Mouse (Mus musculus) kidney, embryonic 15.5 days (tissue): ENCODE data around the gene Fcho1. TPM values are rescaled to one million over a fixed set of nuclear protein-coding genes. Genes with fewer than 3 reads are reported as not detected.
A peak's percentile ranks its signal among the peaks of the same experiment; 100 is the strongest.
"Not testable (repeated sequence)": the region's sequence is repeated elsewhere in the genome, so short reads cannot be mapped to it uniquely, and the experiment has no call there.

Source experiments
- ATAC-seq: fragments of 200-750 bp; cut with Nextera tagmentation; replicated peaks from 2 replicates; pipeline ENCODE4 v1.8.0; 2017; ENCODE audit warnings: moderate TSS enrichment; ENCODE audit not compliant: low FRiP score
- H3K27ac ChIP-seq: fragments of 300-500 bp; sonication (generic); 2 replicates; pipeline ENCODE4 v1.5.1; 2015; ENCODE audit warnings: mild to moderate bottlenecking, inconsistent platforms
- H3K27me3 ChIP-seq: fragments of 300-500 bp; sonication (generic); 2 replicates; pipeline ENCODE4 v1.6.1; 2015; ENCODE audit warnings: inconsistent platforms
- H3K36me3 ChIP-seq: fragments of 300-500 bp; sonication (generic); 2 replicates; pipeline ENCODE4 v1.6.1; 2015; ENCODE audit warnings: inconsistent platforms
- H3K4me1 ChIP-seq: fragments of 300-500 bp; sonication (generic); 2 replicates; pipeline ENCODE4 v1.6.1; 2015; ENCODE audit warnings: inconsistent platforms
- H3K4me2 ChIP-seq: fragments of 300-500 bp; sonication (generic); 2 replicates; pipeline ENCODE4 v1.6.1; 2015; ENCODE audit warnings: moderate library complexity, mild to moderate bottlenecking, inconsistent platforms
- H3K4me3 ChIP-seq: fragments of 300-500 bp; sonication (generic); replicated peaks from 2 replicates; pipeline ENCODE4 v1.5.1; 2015; ENCODE audit warnings: mild to moderate bottlenecking, inconsistent platforms
- H3K9ac ChIP-seq: fragments of 300-500 bp; sonication (generic); 2 replicates; pipeline ENCODE4 v1.6.1; 2015; ENCODE audit warnings: mild to moderate bottlenecking, inconsistent platforms
- H3K9me3 ChIP-seq: fragments of 300-500 bp; sonication (generic); replicated peaks from 2 replicates; pipeline ENCODE4 v1.6.1; 2016; ENCODE audit warnings: inconsistent platforms
- WGBS: fragments of 180-500 bp; shearing (Covaris S2); methylation state at CpG from one replicate; pipeline ENCODE4 v1.1.7; 2015; ENCODE audit warnings: mixed read lengths; 5-methylcytosine and 5-hydroxymethylcytosine counted together
- polyA plus RNA-seq: library from polyadenylated mRNA; unstranded; fragments of >200 nt; fragmentation: Nextera tagmentation; extraction: Ambion mirVana; gene quantifications from 2 replicates; pipeline ENCODE4 v1.2.1, GENCODE M21; 2015

The Fcho1 gene
- polyA plus RNA-seq, 1 experiment from 2014 or later = 6.5 TPM

DNA sequence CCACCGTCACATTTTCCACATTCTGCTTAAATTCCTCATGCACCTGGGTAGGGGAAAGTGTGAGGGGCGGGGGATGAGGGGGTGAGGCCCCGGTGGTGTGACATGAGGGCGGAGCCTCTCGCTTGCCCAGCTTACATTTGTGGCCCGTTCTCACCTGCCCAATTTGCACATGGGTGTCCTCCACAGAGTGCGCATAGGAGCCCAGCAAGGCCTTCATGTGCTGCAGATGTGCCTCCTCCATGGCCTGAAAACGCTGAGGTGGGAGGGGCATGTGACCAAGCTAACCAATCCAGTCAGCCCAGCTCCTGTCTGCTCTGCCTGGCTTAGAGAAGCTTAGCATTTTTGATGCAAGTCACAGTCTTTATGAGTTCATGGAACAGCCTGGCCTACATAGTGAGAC is 10.0 kb downstream of the Fcho1 start:
- ATAC-seq = no peak

DNA sequence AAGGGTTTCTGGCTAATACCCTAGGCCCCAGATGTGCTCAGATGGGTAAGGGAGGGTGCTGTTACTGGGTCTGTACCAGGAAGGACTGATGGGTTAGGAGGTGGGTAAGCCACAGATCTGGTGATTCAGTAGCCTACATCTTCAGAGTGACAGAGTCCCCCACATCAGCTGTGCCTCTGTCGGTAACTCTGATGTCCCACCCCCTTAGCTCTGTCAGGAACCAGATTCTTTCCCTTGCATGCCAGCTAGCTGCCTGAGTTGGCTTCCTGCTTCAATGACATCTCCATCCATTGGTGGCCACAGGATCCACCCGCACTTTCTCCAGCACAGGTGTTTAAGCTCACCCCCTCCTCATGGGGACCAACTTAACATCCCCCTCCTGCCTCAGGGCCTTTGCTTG is 13.9 kb downstream of the Fcho1 start:
- Histone ChIP-seq H3K4me1 (peaks cover 11% of the 10 kb centered on the region), H3K4me3 (no peak overlapping the region), H3K9me3 (no peaks in the 10 kb centered on the region), H3K9ac (no peak overlapping the region), H3K4me2 (no peak overlapping the region), H3K36me3 (no peaks in the 10 kb centered on the region), H3K27me3 (peaks cover 36% of the 10 kb centered on the region), H3K27ac (no peak overlapping the region)
- WGBS = 80% methylated on average over 2 of the region's 2 CpGs
- ATAC-seq = no peak

More for the DNA sequence above, 10.0 kb downstream of the Fcho1 start:
- peaks cover 6% of the 10 kb centered on the region; the same call in 1 of the 2 replicates for H3K4me1 ChIP-seq
- no peak overlapping the region for H3K4me2 ChIP-seq
- WGBS = 45% methylated on average over 8 of the region's 8 CpGs
- H3K4me3 ChIP-seq = no peak overlapping the region
- no peaks in the 10 kb centered on the region for H3K27me3 ChIP-seq
- H3K27ac ChIP-seq = no peak overlapping the region
- H3K36me3 ChIP-seq = no peaks in the 10 kb centered on the region
- no peaks in the 10 kb centered on the region for H3K9me3 ChIP-seq
- H3K9ac ChIP-seq = no peak overlapping the region

DNA sequence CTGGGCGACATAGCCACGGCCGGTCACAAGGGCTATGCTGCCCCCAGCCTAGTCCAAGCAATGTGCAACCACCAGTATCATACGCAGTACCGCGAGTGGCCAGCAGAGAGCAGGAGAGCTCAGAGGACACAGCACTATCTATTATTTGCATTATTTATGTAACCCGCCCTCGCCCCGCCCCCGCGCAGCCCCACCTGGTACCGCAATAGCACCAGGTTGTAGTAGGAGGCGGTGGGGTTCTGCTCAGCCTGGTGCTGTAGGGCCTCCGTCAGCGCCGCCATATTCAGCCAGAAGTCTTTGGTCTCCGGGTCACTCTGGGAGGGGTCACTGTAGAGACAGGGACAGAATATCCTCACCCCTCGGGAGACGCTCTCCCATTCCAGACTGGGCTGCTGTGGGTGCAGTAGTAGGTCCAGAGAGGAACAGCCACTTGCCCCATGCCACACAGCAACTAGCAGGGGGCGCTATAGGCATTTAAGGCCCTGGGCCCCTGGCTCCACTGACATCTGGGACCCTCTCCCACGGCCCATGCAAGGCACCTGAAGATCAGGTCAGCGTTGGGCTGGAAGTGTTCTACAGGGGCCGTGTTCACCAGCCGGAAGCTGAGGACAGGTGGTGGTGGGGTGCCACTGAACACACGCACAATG is 15.6 kb downstream of the Fcho1 start:
- Histone ChIP-seq H3K9me3 (no peaks in the 10 kb centered on the region), H3K4me3 (peak overlapping the region; percentile 25), H3K27me3 (peaks cover 44% of the 10 kb centered on the region), H3K27ac (no peak overlapping the region), H3K9ac (no peak overlapping the region), H3K36me3 (no peaks in the 10 kb centered on the region), H3K4me2 (peak overlapping the region; percentile 56), H3K4me1 (peaks cover 11% of the 10 kb centered on the region)
- ATAC-seq = peak; percentile 55
- WGBS = 21% methylated on average over 25 of the region's 25 CpGs

DNA sequence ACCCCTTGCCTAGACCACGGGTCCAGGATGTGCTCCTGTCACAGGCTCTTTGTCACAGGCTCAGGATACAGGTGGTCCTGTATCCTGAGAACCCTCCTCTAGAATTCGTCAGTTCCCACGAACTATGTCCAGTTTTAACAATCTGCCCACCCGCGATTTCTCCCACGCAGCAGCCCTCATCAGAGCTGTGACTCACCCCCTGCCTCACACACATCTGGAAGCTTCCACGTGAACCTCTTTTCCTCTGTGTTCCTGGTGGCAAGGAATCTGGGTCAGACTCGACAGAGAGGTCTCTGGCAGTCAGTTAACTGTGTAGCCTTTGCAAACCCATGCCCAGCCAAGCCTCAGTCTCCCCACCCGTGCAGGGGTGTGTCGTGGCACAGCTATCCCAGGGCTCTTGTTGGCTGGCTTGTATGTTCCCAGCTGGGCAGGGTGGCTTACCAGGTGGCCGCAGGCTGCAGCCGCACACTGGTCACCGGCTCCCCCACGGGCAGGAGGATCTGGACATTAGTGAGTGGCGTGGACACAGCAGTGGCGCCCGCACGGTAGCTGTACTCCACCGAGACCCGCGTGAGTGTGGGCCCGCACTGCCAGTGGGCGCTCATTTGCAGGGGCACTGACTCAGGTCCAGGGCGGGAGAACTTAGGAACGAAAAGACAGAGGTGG is 16.2 kb downstream of the Fcho1 start:
- no peak overlapping the region for H3K27ac ChIP-seq
- ATAC-seq = peak; percentile 43
- 38% methylated on average over 25 of the region's 25 CpGs for WGBS
- H3K27me3 ChIP-seq = peaks cover 50% of the 10 kb centered on the region
- no peaks in the 10 kb centered on the region for H3K36me3 ChIP-seq
- peaks cover 11% of the 10 kb centered on the region for H3K4me1 ChIP-seq
- H3K4me3 ChIP-seq = peak overlapping the region; percentile 25; the same call in 1 of the 2 replicates
- H3K4me2 ChIP-seq = peak overlapping the region; percentile 56
- H3K9me3 ChIP-seq = no peaks in the 10 kb centered on the region
- no peak overlapping the region for H3K9ac ChIP-seq

DNA sequence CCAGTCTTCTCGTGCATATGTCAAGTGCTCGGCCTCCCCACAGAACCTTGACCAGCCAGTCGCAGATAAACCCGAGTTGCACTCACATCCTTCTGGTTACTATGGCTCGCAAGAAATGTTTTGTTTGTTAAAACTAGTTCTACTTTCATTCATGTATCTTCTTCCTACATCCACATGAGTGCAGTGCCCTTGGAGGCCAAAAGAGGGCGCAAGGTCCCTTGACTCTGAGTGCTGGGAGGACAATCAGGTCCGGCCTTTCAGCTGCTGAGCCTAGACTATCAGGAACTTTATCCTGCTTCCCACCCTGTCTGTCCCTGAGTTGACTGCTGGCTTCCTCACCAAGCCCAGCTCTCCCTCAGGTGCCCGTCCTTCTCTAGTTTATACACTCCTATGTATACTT is 17.6 kb downstream of the Fcho1 start:
- Histone ChIP-seq H3K36me3 (no peaks in the 10 kb centered on the region), H3K9ac (no peak overlapping the region), H3K4me2 (no peak overlapping the region), H3K9me3 (no peaks in the 10 kb centered on the region), H3K27ac (no peak overlapping the region), H3K27me3 (peaks cover 64% of the 10 kb centered on the region), H3K4me1 (peaks cover 11% of the 10 kb centered on the region), H3K4me3 (no peak overlapping the region)
- ATAC-seq = no peak
- WGBS = 39% methylated on average over 8 of the region's 8 CpGs

DNA sequence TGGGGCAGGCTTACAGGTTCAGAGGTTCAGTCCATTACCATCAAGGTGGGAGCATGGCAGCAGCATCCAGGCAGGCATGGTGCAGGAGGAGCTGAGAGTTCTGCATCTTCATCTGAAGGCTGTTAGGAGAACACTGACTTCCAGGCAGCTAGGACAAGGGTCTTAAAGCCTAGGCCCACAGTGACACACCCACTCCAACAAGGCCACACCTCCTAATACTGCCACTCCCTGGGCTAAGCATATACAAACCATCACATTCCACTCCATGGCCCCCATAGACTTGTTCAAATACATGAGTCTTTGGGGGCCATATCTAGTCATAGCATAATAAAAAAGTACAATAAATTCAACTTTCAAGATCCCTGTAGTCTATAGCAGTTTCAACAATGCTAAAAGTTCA is 22.1 kb downstream of the Fcho1 start:
- ATAC-seq, H3K27ac ChIP-seq, H3K4me2 ChIP-seq, H3K36me3 ChIP-seq, H3K9ac ChIP-seq, H3K9me3 ChIP-seq, H3K4me3 ChIP-seq: not testable (repeated sequence)
- Histone ChIP-seq H3K27me3 (peaks cover 87% of the 10 kb centered on the region), H3K4me1 (peaks cover 26% of the 10 kb centered on the region)

DNA sequence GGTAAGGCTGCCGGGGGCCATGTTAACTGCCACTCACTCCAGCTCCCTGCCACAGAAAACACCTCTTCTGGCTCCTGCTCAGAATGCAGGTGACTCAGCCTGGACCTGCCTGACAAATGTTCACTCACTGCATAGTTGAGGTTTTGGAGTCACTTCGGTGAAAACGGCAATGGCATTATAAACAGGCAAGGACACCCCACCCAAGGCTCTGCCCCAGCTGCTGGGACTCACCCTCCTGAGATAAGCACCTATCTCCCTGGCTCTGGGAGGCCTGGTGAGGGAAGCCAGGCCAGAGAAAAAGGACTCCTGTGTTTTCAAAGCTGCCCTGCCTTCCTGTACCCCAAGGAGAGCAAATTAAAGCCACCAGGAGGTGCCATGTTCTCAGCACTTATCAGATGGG is 22.6 kb downstream of the Fcho1 start:
- no peaks in the 10 kb centered on the region for H3K36me3 ChIP-seq
- peaks cover 26% of the 10 kb centered on the region for H3K4me1 ChIP-seq
- no peaks in the 10 kb centered on the region for H3K9me3 ChIP-seq
- no peak overlapping the region for H3K4me2 ChIP-seq
- H3K9ac ChIP-seq = no peak overlapping the region
- peaks cover 85% of the 10 kb centered on the region for H3K27me3 ChIP-seq
- no peak overlapping the region for H3K4me3 ChIP-seq
- WGBS = 69% methylated on average over 3 of the region's 3 CpGs
- no peak overlapping the region for H3K27ac ChIP-seq
- no peak for ATAC-seq

DNA sequence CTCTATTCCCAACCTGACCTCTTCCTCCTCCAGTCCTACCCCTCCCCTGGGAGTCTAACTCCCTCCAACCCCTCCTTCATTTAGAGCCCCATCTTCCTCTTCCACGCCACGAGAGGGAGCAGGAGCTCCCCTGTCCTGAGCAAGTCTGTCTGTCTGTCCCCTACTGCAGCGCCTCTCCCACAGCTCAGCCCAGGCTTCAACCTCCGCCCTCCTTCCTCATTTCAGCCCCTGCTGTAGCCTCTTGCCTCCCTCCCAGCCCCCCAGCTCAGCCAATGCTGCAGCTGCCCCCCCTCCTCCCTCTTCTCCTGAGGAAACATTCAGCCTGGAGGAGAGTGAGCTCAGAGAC is 23.5 kb downstream of the Fcho1 start:
- Histone ChIP-seq H3K4me3 (peak overlapping the region; percentile 32; the same call in 1 of the 2 replicates), H3K36me3 (no peaks in the 10 kb centered on the region), H3K9me3 (no peaks in the 10 kb centered on the region), H3K27ac (no peak overlapping the region), H3K27me3 (peaks cover 81% of the 10 kb centered on the region), H3K9ac (no peak overlapping the region), H3K4me1 (peaks cover 26% of the 10 kb centered on the region), H3K4me2 (0 out of 2 replicates have a peak overlapping the region, but pooled peaks have one; percentile 3)
- 29% methylated on average over 4 of the region's 4 CpGs for WGBS
- ATAC-seq = no peak

DNA sequence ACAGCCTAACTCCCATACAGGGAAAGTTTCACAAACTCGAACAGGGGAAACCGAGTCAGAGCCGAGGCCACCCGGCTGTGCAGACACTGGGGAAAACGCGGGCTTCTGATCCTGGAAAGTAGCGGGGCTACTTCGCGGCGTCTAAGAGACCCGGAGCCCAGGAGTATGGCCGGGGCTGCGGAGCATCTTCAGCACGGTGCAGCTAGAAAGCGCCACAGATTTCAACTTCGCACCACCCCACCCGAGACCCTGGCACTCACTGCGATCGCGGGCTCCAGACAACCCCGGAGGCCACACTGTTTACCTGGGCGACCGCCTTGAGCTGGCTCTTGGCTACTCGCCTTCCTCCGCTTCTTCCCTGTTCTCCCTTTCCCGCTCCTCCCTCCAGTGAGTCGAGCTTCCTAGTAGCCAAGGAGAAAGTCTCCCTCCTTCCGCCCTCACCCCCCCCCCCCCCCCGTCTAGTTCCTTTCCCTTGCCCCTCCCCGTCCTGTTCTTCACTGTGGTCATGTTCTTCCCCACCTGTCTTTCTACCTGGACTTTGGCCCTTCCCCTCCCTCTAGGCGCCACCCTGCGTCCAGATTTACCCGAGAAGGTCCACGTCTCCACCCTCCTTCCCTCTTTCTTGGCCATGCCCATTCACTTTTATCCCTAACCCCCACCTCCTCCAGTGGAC is 24.0 kb downstream of the Fcho1 start, which contains the start of gene B3gnt3:
B3gnt3 (minus strand) TSS at position 376 of the 673 bp plus-strand sequence.
- no peak for ATAC-seq

DNA sequence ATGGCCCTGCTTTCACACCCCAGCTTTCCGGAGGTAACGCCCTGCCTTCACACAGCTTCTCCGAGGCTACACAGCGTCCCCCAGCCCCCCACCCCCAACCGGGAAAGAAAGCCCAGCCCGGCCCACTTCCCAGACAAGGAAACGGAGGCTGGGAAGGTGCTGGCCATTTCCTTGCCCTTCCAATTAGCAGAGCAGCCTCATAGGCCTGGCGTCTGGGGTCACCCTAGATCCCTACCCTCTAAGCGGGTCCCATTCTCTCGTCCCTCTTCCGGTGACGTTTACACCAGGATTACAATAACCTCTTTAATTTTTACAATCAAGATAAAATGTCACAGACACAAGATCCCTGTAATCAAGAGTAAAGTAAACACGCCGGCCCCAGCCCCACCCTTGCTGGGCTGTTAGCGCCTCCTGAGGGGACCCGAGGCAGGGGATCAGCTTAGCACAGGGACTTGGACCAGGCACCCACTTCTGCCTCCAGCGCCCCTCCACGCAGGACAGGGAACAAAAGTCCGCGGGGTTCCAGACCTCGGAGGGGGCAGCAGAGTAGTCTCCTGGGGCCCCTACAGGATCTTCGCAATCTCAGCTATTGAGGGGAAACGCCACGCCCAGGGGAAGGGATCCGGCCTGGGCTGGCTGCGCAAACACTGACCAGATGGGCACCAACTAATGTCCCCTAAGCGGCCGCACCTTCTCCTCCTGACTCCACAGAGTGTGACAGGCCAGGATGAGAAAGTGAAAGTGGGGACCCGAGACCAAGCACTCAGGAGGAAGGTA is 24.8 kb downstream of the Fcho1 start:
- H3K9me3 ChIP-seq = no peaks in the 10 kb centered on the region
- H3K9ac ChIP-seq = 0 out of 2 replicates have a peak overlapping the region, but pooled peaks have one; percentile 18
- 2% methylated on average over 29 of the region's 29 CpGs for WGBS
- H3K27ac ChIP-seq = no peak overlapping the region
- H3K4me3 ChIP-seq = peak overlapping the region; percentile 32
- H3K27me3 ChIP-seq = peaks cover 82% of the 10 kb centered on the region
- H3K4me1 ChIP-seq = peaks cover 26% of the 10 kb centered on the region
- peak; percentile 44; the same call in 1 of the 2 replicates for ATAC-seq
- peak overlapping the region; percentile 57 for H3K4me2 ChIP-seq
- no peaks in the 10 kb centered on the region for H3K36me3 ChIP-seq

More for the DNA sequence above, 24.0 kb downstream of the Fcho1 start, which contains the start of gene B3gnt3:
- WGBS = 13% methylated on average over 33 of the region's 34 CpGs
- Histone ChIP-seq H3K9me3 (no peaks in the 10 kb centered on the region), H3K27me3 (peaks cover 81% of the 10 kb centered on the region), H3K4me2 (peak within 1 kb of the TSS; percentile 57), H3K4me3 (peak within 1 kb of the TSS; percentile 32), H3K4me1 (peaks cover 26% of the 10 kb centered on the region), H3K36me3 (no peaks in the 10 kb centered on the region), H3K9ac (0 out of 2 replicates have a peak within 1 kb of the TSS, but pooled peaks have one; percentile 18), H3K27ac (no peak within 1 kb of the TSS)

DNA sequence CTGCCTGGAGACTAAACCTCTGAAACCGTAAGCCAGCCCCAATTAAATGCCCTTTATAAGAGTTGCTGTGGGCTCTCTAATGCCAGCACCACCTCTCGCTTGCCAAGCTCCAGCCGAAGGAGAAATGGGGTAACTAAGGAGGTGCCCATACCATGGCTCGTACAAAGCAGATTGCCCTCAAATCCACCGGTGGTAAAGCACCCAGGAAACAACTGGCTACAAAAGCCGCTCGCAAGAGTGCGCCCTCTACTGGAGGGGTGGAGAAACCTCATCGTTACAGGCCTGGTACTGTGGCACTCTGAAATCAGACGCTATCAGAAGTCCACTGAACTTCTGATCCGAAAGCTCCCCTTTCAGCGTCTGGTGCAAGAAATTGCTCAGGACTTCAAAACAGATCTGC is 30.1 kb downstream of the Fcho1 start:
- not testable (repeated sequence) for H3K36me3 ChIP-seq, H3K4me3 ChIP-seq, H3K9ac ChIP-seq, H3K27ac ChIP-seq, H3K9me3 ChIP-seq, H3K4me2 ChIP-seq, ATAC-seq
- 63% methylated on average over 12 of the region's 12 CpGs for WGBS
- H3K4me1 ChIP-seq = peaks cover 22% of the 10 kb centered on the region
- peaks cover 85% of the 10 kb centered on the region for H3K27me3 ChIP-seq
